Mouse (Mus musculus) hindbrain, embryonic 13.5 days (tissue): ENCODE measurements around the gene Stt3a. TPM values are rescaled to one million over a fixed set of nuclear protein-coding genes. Genes with fewer than 3 reads are reported as not detected.

Experiments
- ATAC-seq: fragments of 200-750 bp; cut with Nextera tagmentation; 2 replicates; pipeline ENCODE4 v1.8.0; 2017; ENCODE audit warnings: moderate TSS enrichment; ENCODE audit not compliant: low FRiP score
- H3K27ac ChIP-seq: fragments of 300-500 bp; sonication (generic); 2 replicates; pipeline ENCODE4 v1.5.1; 2015; ENCODE audit warnings: inconsistent platforms, mild to moderate bottlenecking, moderate library complexity
- H3K27me3 ChIP-seq: fragments of 300-500 bp; sonication (generic); 2 replicates; pipeline ENCODE4 v1.6.1; 2015; ENCODE audit warnings: mild to moderate bottlenecking, inconsistent platforms
- H3K36me3 ChIP-seq: fragments of 300-500 bp; sonication (generic); 2 replicates; pipeline ENCODE4 v1.6.1; 2015; ENCODE audit warnings: mild to moderate bottlenecking, inconsistent platforms
- H3K4me1 ChIP-seq: fragments of 300-500 bp; sonication (generic); replicated peaks from 2 replicates; pipeline ENCODE4 v1.6.1; 2015; ENCODE audit warnings: inconsistent platforms
- H3K4me2 ChIP-seq: fragments of 300-500 bp; sonication (generic); 2 replicates; pipeline ENCODE4 v1.6.1; 2015; ENCODE audit warnings: inconsistent platforms, mild to moderate bottlenecking, moderate library complexity
- H3K4me3 ChIP-seq: fragments of 300-500 bp; sonication (generic); 2 replicates; pipeline ENCODE4 v1.5.1; 2015; ENCODE audit warnings: mild to moderate bottlenecking, inconsistent platforms
- H3K9ac ChIP-seq: fragments of 300-500 bp; sonication (generic); 2 replicates; pipeline ENCODE4 v1.6.1; 2015; ENCODE audit warnings: mild to moderate bottlenecking, inconsistent platforms
- H3K9me3 ChIP-seq: fragments of 300-500 bp; sonication (generic); 2 replicates; pipeline ENCODE4 v1.6.1; 2016; ENCODE audit warnings: inconsistent platforms
- WGBS: fragments of 180-500 bp; shearing (Covaris S2); methylation state at CpG from one replicate; pipeline ENCODE4 v1.1.7; 2015; 5-methylcytosine and 5-hydroxymethylcytosine counted together
- polyA plus RNA-seq: library from polyadenylated mRNA; unstranded; fragments of >200 nt; fragmentation: Nextera tagmentation; extraction: Ambion mirVana; gene quantifications from 2 replicates; pipeline ENCODE4 v1.2.1, GENCODE M21; 2015

The Stt3a gene
- polyA plus RNA-seq = 109 and 110 TPM in 2 replicates

DNA sequence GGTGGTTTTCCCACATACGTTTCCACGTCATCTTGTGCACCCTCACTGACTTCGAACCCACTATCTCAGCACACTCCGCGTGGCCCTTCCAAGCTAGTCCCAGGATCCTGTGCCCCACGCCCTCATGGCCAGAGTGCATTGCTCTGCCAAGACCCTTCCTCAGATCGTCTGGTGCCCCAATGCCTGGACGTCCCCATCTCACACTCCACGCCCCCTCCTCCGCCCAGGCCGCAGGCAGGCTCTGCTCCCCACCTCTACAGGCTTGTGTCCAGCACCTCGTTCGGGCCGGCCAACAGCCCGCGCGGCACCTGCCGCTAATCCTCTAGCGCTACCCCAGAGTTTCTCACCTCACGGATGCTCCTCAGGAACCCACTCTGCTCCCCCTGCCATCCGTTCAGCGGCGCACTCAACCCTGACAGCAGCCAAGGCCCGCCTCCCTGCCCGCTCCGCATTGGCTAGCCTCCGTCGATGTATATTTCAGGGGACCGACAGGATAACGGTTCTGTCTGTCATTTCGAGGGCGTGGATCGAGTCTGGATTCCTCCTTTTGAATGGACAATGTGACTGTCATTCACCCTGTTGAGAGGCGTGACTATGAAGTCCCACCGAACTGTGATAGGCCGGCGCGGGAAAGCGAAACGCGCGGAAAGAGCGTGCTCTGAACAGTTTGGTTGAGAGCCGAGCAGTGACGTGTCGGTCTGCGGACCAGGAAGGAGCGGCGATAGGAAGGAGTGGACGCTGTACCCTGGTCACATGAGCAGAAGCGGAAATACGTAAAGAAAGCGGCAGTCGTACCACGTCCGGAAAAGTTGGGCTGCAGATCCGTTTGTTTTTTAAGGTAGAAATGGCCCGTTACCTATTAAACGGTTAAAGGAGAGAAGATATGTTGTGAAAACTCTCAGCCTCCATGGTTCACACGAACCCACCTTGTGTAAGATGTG, at the start of gene Stt3a:
TSS of gene Stt3a (minus strand) at position 477 of the 941 bp plus-strand sequence.
- peak within 1 kb of the TSS; percentile 92 for H3K4me2 ChIP-seq
- H3K27ac ChIP-seq = peak within 1 kb of the TSS; percentile 91
- H3K4me1 ChIP-seq = peaks cover 23% of the 10 kb centered on the region
- H3K4me3 ChIP-seq = peak within 1 kb of the TSS; percentile 98
- no peaks in the 10 kb centered on the region for H3K27me3 ChIP-seq
- H3K36me3 ChIP-seq = peaks cover 18% of the 10 kb centered on the region
- peak within 1 kb of the TSS; percentile 89 for H3K9ac ChIP-seq
- under 1% methylated on average over 60 of the region's 60 CpGs for WGBS
- peak; percentile 100 for ATAC-seq
- no peaks in the 10 kb centered on the region for H3K9me3 ChIP-seq

DNA sequence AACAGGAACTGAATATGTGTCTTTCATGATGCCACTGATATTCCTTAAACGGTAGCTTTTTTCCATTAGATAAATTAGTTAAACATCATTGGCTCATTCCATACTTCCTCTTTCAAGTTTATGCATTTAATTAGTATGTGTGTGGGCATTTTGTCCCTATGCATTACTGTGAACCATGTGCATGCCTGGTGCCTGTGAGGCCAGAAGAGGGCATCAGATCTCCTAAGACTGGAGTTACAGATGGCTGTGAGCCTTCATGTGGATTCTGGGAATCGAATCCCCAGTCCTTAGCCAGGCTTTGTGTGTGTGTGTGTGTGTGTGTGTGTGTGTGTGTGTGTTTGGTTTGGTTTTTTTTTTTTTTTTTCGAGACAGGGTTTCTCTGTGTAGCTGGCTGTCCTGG, 47.0 kb upstream of the Stt3a start:
- 72% methylated on average over 2 of the region's 3 CpGs for WGBS
- Histone ChIP-seq H3K27ac (no peak overlapping the region), H3K9me3 (no peaks in the 10 kb centered on the region), H3K4me1 (no peaks in the 10 kb centered on the region), H3K4me3 (no peak overlapping the region), H3K9ac (no peak overlapping the region), H3K27me3 (no peaks in the 10 kb centered on the region), H3K36me3 (no peaks in the 10 kb centered on the region), H3K4me2 (no peak overlapping the region)
- no peak for ATAC-seq

DNA sequence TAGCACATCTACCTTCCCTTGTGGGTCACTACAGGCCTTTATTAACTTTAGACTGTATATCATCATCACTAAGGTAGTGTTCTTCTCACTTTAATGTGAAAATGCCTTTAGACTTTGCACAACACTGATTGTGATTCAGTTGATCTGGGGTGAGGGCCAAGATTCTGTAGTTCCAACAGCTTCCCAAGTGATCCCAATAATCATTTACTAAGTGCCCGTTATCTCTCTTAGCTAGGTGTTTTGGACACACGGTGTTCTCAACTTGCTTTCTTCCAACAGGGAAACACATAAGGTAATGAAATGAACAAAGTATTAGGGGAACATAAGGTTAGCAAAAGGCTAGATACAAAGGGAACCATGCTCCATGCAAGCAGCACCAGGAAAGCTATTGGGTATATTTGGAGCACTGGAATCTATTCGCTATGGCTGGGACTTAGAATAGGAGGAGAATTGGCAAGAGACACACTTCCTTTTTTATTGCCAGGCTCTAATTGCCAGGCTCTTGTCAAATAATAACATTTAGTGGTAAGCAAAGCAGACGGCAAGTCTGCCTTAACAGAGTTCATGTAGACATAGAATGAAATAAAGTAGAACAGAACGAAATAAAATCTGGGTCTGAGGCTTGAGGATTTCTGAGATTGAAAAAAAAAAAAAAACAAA, 40.8 kb upstream of the Stt3a start:
- Histone ChIP-seq H3K4me1 (no peaks in the 10 kb centered on the region), H3K9ac (no peak overlapping the region), H3K4me3 (no peak overlapping the region), H3K27me3 (no peaks in the 10 kb centered on the region), H3K4me2 (no peak overlapping the region), H3K36me3 (no peaks in the 10 kb centered on the region), H3K27ac (no peak overlapping the region), H3K9me3 (no peaks in the 10 kb centered on the region)
- no peak for ATAC-seq
- 92% methylated on average over 5 of the region's 5 CpGs for WGBS

DNA sequence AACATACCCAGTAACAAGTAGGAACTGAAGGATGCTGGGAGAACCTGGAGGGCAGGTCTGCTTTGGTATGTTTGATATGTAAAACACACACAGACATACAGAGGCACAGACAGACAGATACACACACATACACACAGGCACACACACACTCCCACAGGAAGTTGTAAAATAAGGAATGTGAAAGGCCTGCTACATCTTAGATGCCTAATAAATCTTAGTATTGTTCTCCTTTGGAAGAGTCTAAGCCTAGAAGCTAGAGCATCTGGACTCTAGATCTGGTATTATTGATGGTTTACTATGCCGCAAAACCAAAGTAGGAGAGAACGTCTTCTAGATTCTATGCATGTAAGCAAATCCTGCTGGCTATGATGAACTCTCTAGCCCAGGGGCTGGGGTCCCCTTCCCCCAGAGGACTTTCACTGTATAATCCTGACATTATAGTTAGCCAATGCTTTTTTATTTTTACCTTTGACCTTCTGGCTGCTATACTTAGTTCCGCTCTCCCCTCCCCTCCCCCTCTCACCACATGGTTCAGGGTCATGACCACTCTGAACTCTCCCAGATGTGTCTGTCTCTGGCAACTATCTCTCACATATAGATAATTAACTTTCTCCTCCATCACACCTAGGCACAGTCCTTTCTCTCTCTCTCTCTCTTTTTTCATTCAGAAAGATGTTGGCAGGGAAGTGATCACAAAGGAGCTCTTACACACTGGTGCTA, 37.9 kb upstream of the Stt3a start:
- WGBS = 85% methylated on average over 3 of the region's 3 CpGs
- no peak overlapping the region for H3K9ac ChIP-seq
- no peaks in the 10 kb centered on the region for H3K27me3 ChIP-seq
- H3K4me3 ChIP-seq = no peak overlapping the region
- H3K9me3 ChIP-seq = no peaks in the 10 kb centered on the region
- no peak overlapping the region for H3K4me2 ChIP-seq
- ATAC-seq = no peak
- no peaks in the 10 kb centered on the region for H3K36me3 ChIP-seq
- H3K4me1 ChIP-seq = no peaks in the 10 kb centered on the region
- H3K27ac ChIP-seq = no peak overlapping the region

DNA sequence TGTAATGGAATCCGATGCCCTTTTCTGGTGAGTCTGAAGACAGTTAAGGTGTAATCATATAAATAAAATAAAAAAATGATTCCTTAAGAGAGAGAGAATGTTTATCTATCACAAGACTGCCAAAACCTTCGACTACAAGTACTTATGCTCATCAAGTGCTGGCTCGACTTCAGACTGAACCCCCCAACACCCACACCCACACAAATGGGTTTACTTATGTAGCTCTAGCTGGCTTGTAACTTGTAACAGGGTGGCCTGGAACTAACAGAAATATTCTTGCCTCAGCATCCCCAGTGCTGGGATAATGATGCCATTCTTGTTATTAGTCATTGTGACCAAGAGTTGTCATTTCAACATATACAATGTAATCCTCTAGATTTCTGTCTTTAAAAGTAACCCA, 36.4 kb upstream of the Stt3a start:
- Histone ChIP-seq H3K9ac (no peak overlapping the region), H3K36me3 (no peaks in the 10 kb centered on the region), H3K4me1 (no peaks in the 10 kb centered on the region), H3K27ac (no peak overlapping the region), H3K9me3 (no peaks in the 10 kb centered on the region), H3K27me3 (no peaks in the 10 kb centered on the region), H3K4me2 (no peak overlapping the region), H3K4me3 (no peak overlapping the region)
- WGBS = 86% methylated on average over 3 of the region's 3 CpGs
- no peak for ATAC-seq

DNA sequence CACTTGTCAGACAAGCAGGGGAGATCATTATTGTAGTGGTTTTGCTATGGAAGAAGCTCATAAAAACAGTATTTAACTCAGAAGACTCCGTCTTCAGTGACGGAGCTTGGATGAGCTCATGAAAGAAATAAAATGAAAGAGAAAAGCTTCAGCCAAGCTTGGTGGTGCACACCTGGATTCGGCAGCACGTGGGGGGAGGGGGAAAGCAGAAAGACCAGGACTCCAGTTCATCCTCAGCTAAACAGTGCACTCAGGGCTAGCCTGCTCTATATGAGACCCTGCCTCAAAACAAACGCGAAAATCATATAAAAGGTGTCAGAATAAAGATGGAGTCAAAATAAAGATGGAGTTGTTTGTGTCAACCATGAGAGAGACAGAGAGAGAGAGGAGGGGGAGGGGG, 35.9 kb upstream of the Stt3a start:
- 82% methylated on average over 6 of the region's 6 CpGs for WGBS
- no peak overlapping the region for H3K9ac ChIP-seq
- no peaks in the 10 kb centered on the region for H3K9me3 ChIP-seq
- H3K27me3 ChIP-seq = no peaks in the 10 kb centered on the region
- no peak overlapping the region for H3K27ac ChIP-seq
- no peak overlapping the region for H3K4me2 ChIP-seq
- no peaks in the 10 kb centered on the region for H3K36me3 ChIP-seq
- H3K4me3 ChIP-seq = no peak overlapping the region
- no peaks in the 10 kb centered on the region for H3K4me1 ChIP-seq
- no peak for ATAC-seq

DNA sequence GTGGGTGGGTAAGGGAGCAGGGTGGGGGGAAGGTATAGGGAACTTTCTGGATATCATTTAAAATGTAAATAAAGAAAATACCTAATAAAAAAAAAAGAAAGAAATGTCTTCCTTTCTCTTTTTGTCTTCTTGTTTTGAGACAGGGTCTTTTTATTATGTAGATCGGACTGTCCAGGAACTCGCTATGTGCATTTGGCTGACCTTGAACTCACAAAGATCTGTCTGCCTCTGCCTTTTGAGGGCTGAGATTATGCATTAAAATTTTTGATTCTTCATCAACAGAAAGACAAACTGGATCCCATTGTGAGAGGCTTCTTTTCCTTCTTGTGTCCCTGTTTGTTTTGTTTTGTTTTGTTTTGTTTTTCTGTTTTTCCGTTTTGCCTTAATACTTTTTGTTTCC, 35.5 kb upstream of the Stt3a start:
- 88% methylated on average over 3 of the region's 3 CpGs for WGBS
- Histone ChIP-seq H3K4me3 (no peak overlapping the region), H3K27me3 (no peaks in the 10 kb centered on the region), H3K27ac (no peak overlapping the region), H3K9me3 (no peaks in the 10 kb centered on the region), H3K4me1 (no peaks in the 10 kb centered on the region), H3K36me3 (no peaks in the 10 kb centered on the region), H3K4me2 (no peak overlapping the region), H3K9ac (no peak overlapping the region)
- no peak for ATAC-seq

DNA sequence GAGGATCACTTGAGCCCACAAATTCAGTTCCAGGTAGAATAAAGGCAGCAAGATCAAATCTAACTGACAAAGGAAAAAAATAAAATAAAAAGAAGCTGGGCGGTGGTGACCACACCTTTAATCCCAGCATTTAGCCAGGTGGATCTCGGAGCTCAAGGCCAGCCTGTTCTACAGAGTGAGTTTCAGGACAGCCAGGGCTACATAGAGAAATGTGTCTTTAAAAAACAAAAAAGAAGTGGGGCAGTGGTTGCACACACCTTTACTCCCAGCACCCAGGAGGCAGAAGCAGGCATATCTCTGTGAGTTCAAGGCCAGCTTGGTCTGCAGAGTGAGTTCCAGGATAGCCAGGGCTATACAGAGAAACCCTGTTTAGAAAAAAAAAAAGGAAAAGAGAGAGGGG, 34.5 kb upstream of the Stt3a start:
- Histone ChIP-seq H3K27ac (no peak overlapping the region), H3K9me3 (no peaks in the 10 kb centered on the region), H3K27me3 (no peaks in the 10 kb centered on the region), H3K4me2 (no peak overlapping the region), H3K4me3 (no peak overlapping the region), H3K9ac (no peak overlapping the region), H3K36me3 (no peaks in the 10 kb centered on the region), H3K4me1 (peaks cover 6% of the 10 kb centered on the region; the same call in 1 of the 2 replicates)
- WGBS = 88% methylated on average over 2 of the region's 2 CpGs
- no peak for ATAC-seq

DNA sequence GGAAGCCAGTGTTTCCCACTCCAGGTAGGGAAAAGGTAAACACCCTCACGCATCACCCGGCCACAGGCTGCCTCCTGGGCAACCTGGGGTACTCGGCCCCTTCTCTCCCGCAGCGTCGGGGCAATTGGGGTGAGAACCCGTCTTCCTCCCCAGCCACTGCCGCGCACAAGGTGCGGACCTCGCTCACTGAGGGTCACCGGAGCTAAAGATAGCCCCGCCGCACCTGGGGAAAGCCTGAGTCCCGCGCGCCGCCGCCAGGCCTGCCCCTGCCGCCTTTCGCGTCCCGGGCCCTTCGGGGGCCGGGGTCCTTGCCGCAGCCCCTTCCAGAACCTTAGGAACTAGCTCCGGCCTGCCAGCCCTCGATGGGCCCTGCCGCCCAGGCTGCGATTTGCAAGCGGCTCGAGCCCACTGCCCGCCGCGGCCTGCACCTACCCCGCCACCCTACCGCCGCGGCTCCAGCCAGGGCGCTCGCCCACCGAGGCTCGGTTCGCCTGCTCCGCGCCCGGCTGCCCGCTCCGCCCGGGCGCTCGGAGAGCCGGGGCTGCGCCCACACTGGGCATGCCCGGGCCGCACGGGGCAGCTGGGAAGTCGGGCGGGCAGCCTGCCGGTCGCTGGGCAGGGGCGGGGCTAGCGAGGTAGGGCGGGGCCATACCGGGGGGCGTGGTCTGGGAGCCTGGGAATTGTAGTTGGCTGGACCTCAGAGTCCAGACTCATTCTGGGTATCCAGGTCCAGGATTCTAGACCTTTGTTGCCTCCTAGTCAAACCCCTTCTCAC, 29.5 kb upstream of the Stt3a start, which contains the start of gene Ei24:
TSS of gene Ei24 (minus strand) at position 613 of the 775 bp plus-strand sequence.
- Histone ChIP-seq H3K36me3 (peaks cover 9% of the 10 kb centered on the region), H3K9ac (peak within 1 kb of the TSS; percentile 98), H3K27me3 (no peaks in the 10 kb centered on the region), H3K27ac (peak within 1 kb of the TSS; percentile 83), H3K9me3 (no peaks in the 10 kb centered on the region), H3K4me2 (peak within 1 kb of the TSS; percentile 81), H3K4me3 (peak within 1 kb of the TSS; percentile 97), H3K4me1 (peaks cover 33% of the 10 kb centered on the region)
- ATAC-seq = peak; percentile 99
- under 1% methylated on average over 56 of the region's 66 CpGs for WGBS

DNA sequence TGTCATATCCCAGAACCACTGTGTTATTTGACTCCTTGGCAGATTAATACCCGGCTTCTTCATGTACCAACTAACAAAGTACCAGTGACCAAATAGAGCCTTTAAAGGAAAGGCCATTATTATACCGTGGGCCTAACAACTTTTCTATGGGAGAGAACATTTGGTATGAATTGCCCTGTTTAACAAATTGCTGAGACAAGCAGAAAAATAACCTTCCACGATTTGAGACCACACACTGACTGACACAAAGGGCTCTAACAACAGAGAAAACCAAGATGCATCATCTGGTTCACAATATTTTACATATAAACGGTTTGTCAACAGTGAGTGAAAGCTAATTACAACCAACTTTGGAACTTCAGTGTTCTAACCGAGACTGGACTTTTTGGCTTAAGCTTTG, 28.7 kb upstream of the Stt3a start:
- no peaks in the 10 kb centered on the region for H3K27me3 ChIP-seq
- peak overlapping the region; percentile 97 for H3K4me3 ChIP-seq
- no peak for ATAC-seq
- no peak overlapping the region for H3K27ac ChIP-seq
- peak overlapping the region; percentile 81 for H3K4me2 ChIP-seq
- peak overlapping the region; percentile 98 for H3K9ac ChIP-seq
- no peaks in the 10 kb centered on the region for H3K9me3 ChIP-seq
- H3K4me1 ChIP-seq = peaks cover 33% of the 10 kb centered on the region
- peaks cover 16% of the 10 kb centered on the region for H3K36me3 ChIP-seq
- WGBS = 15% methylated on average over 5 of the region's 5 CpGs

DNA sequence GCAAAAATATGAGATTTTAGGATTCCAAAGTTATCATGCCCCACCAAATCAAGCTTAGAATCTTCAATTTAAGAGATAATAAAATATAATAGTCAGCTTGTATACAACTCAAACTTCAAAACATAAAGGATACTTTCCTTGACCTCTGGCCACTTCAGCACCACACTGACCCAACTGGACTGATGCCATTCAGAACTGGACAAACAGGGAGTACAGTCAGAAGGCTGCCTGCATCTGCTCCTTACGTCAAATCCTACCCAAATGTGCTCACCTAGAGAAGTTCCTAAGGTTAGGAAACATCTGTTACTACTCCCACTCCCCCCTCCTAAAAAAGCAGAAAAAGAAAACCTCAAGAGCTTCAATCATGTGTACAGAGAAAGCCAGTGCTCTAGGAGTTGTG, 28.1 kb upstream of the Stt3a start:
- no peaks in the 10 kb centered on the region for H3K27me3 ChIP-seq
- no peaks in the 10 kb centered on the region for H3K9me3 ChIP-seq
- no peak overlapping the region for H3K27ac ChIP-seq
- H3K4me2 ChIP-seq = peak overlapping the region; percentile 81
- no peak for ATAC-seq
- WGBS = 86% methylated on average over 1 of the region's 1 CpGs
- peaks cover 23% of the 10 kb centered on the region for H3K36me3 ChIP-seq
- H3K9ac ChIP-seq = peak overlapping the region; percentile 98; the same call in 1 of the 2 replicates
- peak overlapping the region; percentile 97; the same call in 1 of the 2 replicates for H3K4me3 ChIP-seq
- H3K4me1 ChIP-seq = peaks cover 33% of the 10 kb centered on the region
